Mouse (Mus musculus) activated CD4-positive, CD25-positive, alpha-beta regulatory T cell, adult 9 weeks (primary cell): ENCODE data around the gene Tinagl1. TPM values are rescaled to one million over a fixed set of nuclear protein-coding genes. Genes with fewer than 3 reads are reported as not detected.

ENCODE experiments used
- polyA plus RNA-seq: library from polyadenylated mRNA; unstranded; fragments of 100-300 nt; shearing (Covaris generic); gene quantifications from one replicate; pipeline ENCODE4 v1.2.1, GENCODE M21; 2017

Tinagl1 gene
- 0.51 TPM for polyA plus RNA-seq

DNA sequence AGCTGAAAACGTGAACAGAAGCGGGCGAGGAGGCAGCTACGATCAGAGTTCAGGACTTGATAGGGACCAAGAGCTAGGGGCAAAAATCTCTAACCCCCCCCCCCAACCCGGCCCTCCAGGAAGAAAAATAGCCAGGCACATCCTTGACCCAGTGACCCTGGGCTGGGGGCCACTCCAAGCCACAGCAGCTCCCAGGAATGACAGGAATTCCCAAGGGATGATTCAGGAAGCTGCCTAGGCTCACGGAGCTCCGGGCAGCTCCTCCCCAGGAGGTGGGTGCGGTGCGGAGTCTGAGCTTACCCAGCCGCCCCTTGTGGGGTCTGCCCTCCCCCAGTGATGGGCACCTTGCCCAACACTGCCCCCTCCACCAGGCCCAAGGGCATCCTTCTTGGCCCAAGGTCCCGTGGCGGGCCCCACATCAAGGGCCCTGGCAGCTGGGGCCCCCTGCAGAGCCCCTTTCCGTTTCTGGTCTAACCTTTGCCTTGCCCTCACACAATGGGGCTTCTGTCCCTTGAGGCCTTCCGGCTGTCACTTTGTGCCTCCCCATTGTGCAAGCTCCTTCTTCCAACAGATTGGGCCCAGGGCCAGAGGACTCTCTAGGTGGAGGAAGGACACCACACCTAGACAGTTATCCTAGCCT, at the start of gene Tinagl1:
Gene Tinagl1 (minus strand): TSS at position 51 of the 640 bp plus-strand sequence.

DNA sequence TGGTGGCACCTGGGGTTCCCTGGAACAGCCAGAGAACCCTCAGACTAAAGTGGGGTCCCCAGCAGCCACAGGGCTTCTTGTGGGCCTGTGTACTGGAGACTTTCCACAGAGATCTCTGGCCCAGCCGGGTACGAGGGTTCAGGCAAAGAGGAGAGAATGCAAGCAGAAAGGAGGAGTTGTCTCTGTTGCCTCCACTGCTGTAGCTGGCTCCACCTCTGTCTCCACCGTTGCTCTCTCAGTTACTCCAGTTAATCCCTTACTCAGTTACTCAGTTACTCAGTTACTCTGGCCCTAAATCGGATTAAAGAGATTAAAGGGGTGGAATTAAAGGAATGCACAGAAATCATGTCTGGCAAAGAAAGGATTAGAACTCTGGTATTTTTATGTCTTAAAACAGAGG, 47.3 kb upstream of the Tinagl1 start, which contains the start of gene Gm853:
Gene Gm853 (minus strand): TSS at position 223 of the 400 bp plus-strand sequence.

DNA sequence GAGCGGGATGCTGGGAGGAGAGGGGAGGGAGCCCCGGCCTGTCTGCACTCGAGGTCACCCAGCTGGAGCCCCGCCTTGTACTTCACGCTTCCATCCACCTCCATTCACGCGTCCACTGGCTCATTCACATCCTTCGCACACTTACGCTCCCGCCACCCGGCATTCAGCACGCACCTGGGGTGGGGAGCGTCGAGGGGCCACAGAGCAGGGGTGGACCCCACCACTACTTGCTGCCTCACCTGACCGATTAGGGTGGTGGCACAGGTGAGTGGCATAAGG, 35.8 kb downstream of the Tinagl1 start, which contains the start of gene Hcrtr1:
Gene Hcrtr1 (minus strand): TSS at position 146 of the 279 bp plus-strand sequence.

Other genes with a start within 250 kb of the Tinagl1 start
- gene Spocd1, start 245.9 kb downstream of the Tinagl1 start, polyA plus RNA-seq, result not detected
- gene Adgrb2, start 190.3 kb downstream of the Tinagl1 start, polyA plus RNA-seq, result not detected
- 3.6 TPM for gene Col16a1, start 127.3 kb downstream of the Tinagl1 start, polyA plus RNA-seq
- gene Pef1, start 72.6 kb downstream of the Tinagl1 start, polyA plus RNA-seq, result 73.4 TPM
- not detected for gene Hcrtr1, start 35.8 kb downstream of the Tinagl1 start, polyA plus RNA-seq
- gene Gm853, start 47.3 kb upstream of the Tinagl1 start, polyA plus RNA-seq, result not detected
- gene Serinc2, start 104.1 kb upstream of the Tinagl1 start, polyA plus RNA-seq, result 0.57 TPM
- gene Fabp3, start 133.5 kb upstream of the Tinagl1 start, polyA plus RNA-seq, result 0.34 TPM
- gene Gm10570, start 133.6 kb upstream of the Tinagl1 start, polyA plus RNA-seq, result not detected
- 80.3 TPM for gene Zcchc17, start 184.8 kb upstream of the Tinagl1 start, polyA plus RNA-seq
- 122 TPM for gene Snrnp40, start 185.0 kb upstream of the Tinagl1 start, polyA plus RNA-seq